Mouse (Mus musculus): ENCODE results near the gene Elmo3. TPM values are rescaled to one million over a fixed set of nuclear protein-coding genes. Genes with fewer than 3 reads are reported as not detected.
"Not testable (repeated sequence)": the region's sequence is repeated elsewhere in the genome, so short reads cannot be mapped to it uniquely, and the experiment has no call there.

Gene Elmo3
- total and polyA plus RNA-seq, 3 experiments: 0.70 to 2.8 (median 0.73) TPM

GRCm38 (mm10) chr8:105288958-105289732, 16.3 kb upstream of the Elmo3 start:
- intact Hi-C loops (cut with DNase I): loop anchor here (2.0 kb wide), 1 partner anchor 64 kb away; the partner anchor contains the start of gene D230025D16Rik
- peaks cover 11% of the 10 kb centered on the region for H3K4me1 ChIP-seq (ENCODE audit: control insufficient read depth, insufficient read depth, low read length)
- H3K36me3 ChIP-seq (ENCODE audit: control insufficient read depth, insufficient read depth, low read length): no peaks in the 10 kb centered on the region
- H3K9ac ChIP-seq (ENCODE audit: low read depth, low read length): peak overlapping the region; percentile 68
- TF ChIP-seq POLR2A (IDR thresholded peaks at IDR 0.05; ENCODE audit: insufficient read depth, low read depth, low read length) (peak; percentile 25; the same call in 1 of the 2 replicates), CTCF (IDR thresholded peaks at IDR 0.05) (peak; percentile 43), EP300 (IDR thresholded peaks at IDR 0.05; ENCODE audit: insufficient read depth, low read depth, low read length) (0 out of 2 replicates have a peak, but pooled peaks have one; percentile 39)
- H3K79me2 ChIP-seq (replicated peaks; ENCODE audit: control insufficient read depth, insufficient read depth, low read length): no peaks in the 10 kb centered on the region
- no peaks in the 10 kb centered on the region for H3K27me3 ChIP-seq (ENCODE audit: control insufficient read depth, insufficient read depth, low read length)
- WGBS: 2% methylated on average over 53 of the region's 53 CpGs
- peak overlapping the region; percentile 61 for H3K4me3 ChIP-seq
- DNase-seq: peak; percentile 94
- peak overlapping the region; percentile 84 for H3K27ac ChIP-seq

- no peaks in the 10 kb centered on the region for H3K79me2 ChIP-seq (replicated peaks; ENCODE audit: control insufficient read depth, insufficient read depth, low read length)
- peak within 1 kb of the TSS; percentile 84 for H3K27ac ChIP-seq
- TF ChIP-seq CTCF (IDR thresholded peaks at IDR 0.05) (peak; percentile 56), EP300 (IDR thresholded peaks at IDR 0.05; ENCODE audit: insufficient read depth, low read depth, low read length) (no peak)
- H3K9ac ChIP-seq (ENCODE audit: low read depth, low read length): peak within 1 kb of the TSS; percentile 68
- H3K36me3 ChIP-seq (ENCODE audit: control insufficient read depth, insufficient read depth, low read length): no peaks in the 10 kb centered on the region
- H3K27me3 ChIP-seq (ENCODE audit: control insufficient read depth, insufficient read depth, low read length): no peaks in the 10 kb centered on the region
- DNase-seq: no peak
- peaks cover 11% of the 10 kb centered on the region for H3K4me1 ChIP-seq (ENCODE audit: control insufficient read depth, insufficient read depth, low read length)
- intact Hi-C loops (cut with DNase I): loop anchor here (2.0 to 10.0 kb wide), 4 partner anchors 35 to 635 kb away; partner anchors contain the start of genes B3gnt9 and D230025D16Rik
- peak within 1 kb of the TSS; percentile 61 for H3K4me3 ChIP-seq
- 7% methylated on average over 43 of the region's 43 CpGs for WGBS
These were observed 15.5 kb upstream of the Elmo3 start, which contains the start of gene 4931428F04Rik for GRCm38 (mm10) chr8:105289805-105290460. Gene 4931428F04Rik (minus strand): TSS chr8:105289864.

GRCm38 (mm10) chr8:105290554-105291314, 14.7 kb upstream of the Elmo3 start:
- H3K4me3 ChIP-seq: no peak overlapping the region
- DNase-seq: peak; percentile 86 to 90
- TF ChIP-seq POLR2A (IDR thresholded peaks at IDR 0.05; ENCODE audit: insufficient read depth, low read depth, low read length): no peak
- TF ChIP-seq CTCF (IDR thresholded peaks at IDR 0.05): peak; percentile 97; the same call in 1 of the 2 replicates
- TF ChIP-seq EP300 (IDR thresholded peaks at IDR 0.05; ENCODE audit: insufficient read depth, low read depth, low read length): 0 out of 2 replicates have a peak, but pooled peaks have one; percentile 55
- H3K27me3 ChIP-seq (ENCODE audit: control insufficient read depth, insufficient read depth, low read length): no peaks in the 10 kb centered on the region
- no peaks in the 10 kb centered on the region for H3K79me2 ChIP-seq (replicated peaks; ENCODE audit: control insufficient read depth, insufficient read depth, low read length)
- H3K4me1 ChIP-seq (ENCODE audit: control insufficient read depth, insufficient read depth, low read length): peaks cover 11% of the 10 kb centered on the region
- H3K36me3 ChIP-seq (ENCODE audit: control insufficient read depth, insufficient read depth, low read length): no peaks in the 10 kb centered on the region
- H3K27ac ChIP-seq: no peak overlapping the region
- WGBS: 17% methylated on average over 31 of the region's 31 CpGs
- no peak overlapping the region for H3K9ac ChIP-seq (ENCODE audit: low read depth, low read length)
- intact Hi-C loops (cut with DNase I): loop anchor here (2.0 to 10.0 kb wide), 3 partner anchors 36 to 636 kb away; partner anchors contain the start of gene B3gnt9

GRCm38 (mm10) chr8:105291364-105291763, 14.0 kb upstream of the Elmo3 start:
- WGBS: 75% methylated on average over 8 of the region's 8 CpGs
- intact Hi-C loops (cut with DNase I): loop anchor here (2.0 to 10.0 kb wide), 3 partner anchors 37 to 637 kb away; partner anchors contain the start of gene B3gnt9
- DNase-seq; H3K27ac ChIP-seq; H3K9ac ChIP-seq (ENCODE audit: low read depth, low read length); H3K79me2 ChIP-seq (replicated peaks; ENCODE audit: control insufficient read depth, insufficient read depth, low read length); H3K4me3 ChIP-seq; H3K36me3 ChIP-seq (ENCODE audit: control insufficient read depth, insufficient read depth, low read length); H3K27me3 ChIP-seq (ENCODE audit: control insufficient read depth, insufficient read depth, low read length): not testable (repeated sequence)
- peaks cover 11% of the 10 kb centered on the region for H3K4me1 ChIP-seq (ENCODE audit: control insufficient read depth, insufficient read depth, low read length)

- peaks cover 11% of the 10 kb centered on the region for H3K4me1 ChIP-seq (ENCODE audit: control insufficient read depth, insufficient read depth, low read length)
- not testable (repeated sequence) for H3K36me3 ChIP-seq (ENCODE audit: control insufficient read depth, insufficient read depth, low read length); DNase-seq; H3K27me3 ChIP-seq (ENCODE audit: control insufficient read depth, insufficient read depth, low read length); H3K9ac ChIP-seq (ENCODE audit: low read depth, low read length); H3K27ac ChIP-seq; H3K4me3 ChIP-seq; H3K79me2 ChIP-seq (replicated peaks; ENCODE audit: control insufficient read depth, insufficient read depth, low read length)
- peak; percentile 52 for TF ChIP-seq CTCF (IDR thresholded peaks at IDR 0.05)
- intact Hi-C loops (cut with DNase I): loop anchor here (2.0 to 10.0 kb wide), 3 partner anchors 37 to 637 kb away; partner anchors contain the start of gene B3gnt9
- 53% methylated on average over 3 of the region's 3 CpGs for WGBS
These were observed 13.6 kb upstream of the Elmo3 start for GRCm38 (mm10) chr8:105291802-105292201.
